Mouse (Mus musculus) bone marrow, adult 2 months (tissue): ENCODE measurements around the gene Ccr7.

ENCODE experiments used
- CTCF ChIP-seq: fragments of 200-500 bp; IDR thresholded peaks from 2 replicates; pipeline ENCODE4 v1.5.1; 2011; ENCODE audit warnings: low read length, control low read depth; ENCODE audit not compliant: control insufficient read depth, insufficient read depth
- POLR2A ChIP-seq: fragments of 200-500 bp; IDR thresholded peaks from 2 replicates; pipeline ENCODE4 v1.6.1; 2011; ENCODE audit warnings: low read depth, mild to moderate bottlenecking, control low read depth, low read length, borderline replicate concordance; ENCODE audit not compliant: control insufficient read depth

- no peak for TF ChIP-seq CTCF
- no peak for TF ChIP-seq POLR2A
Measured at GRCm38 (mm10) chr11:99133285-99133897, 21.5 kb downstream of the Ccr7 start.
